ENCODE assay signal across 16 mouse cellular contexts in genomic region chr10:83356416-83356815, GRCm38 (mm10). TPM values are rescaled to one million over a fixed set of nuclear protein-coding genes. Genes with fewer than 3 reads are reported as not detected.
"Had no signal": no experiment of that assay in that cellular context is flagged by ENCODE, and none has a peak within 500 bp of the region (broad histone marks: within the 10 kb centered on the region; RNA-seq: fewer than 3 reads in every experiment).

No protein-coding gene starts in this region.

- DNase-seq: heart, postnatal 10 days; heart, postnatal 14 days; heart, postnatal 36 days; heart, postnatal 4 days; kidney, adult 11 months; kidney, adult 18-20 months; kidney, adult 2 months; kidney, adult 8-10 months; kidney, adult 9 months; kidney, postnatal 10 days; kidney, postnatal 14 days; kidney, postnatal 36 days; kidney, postnatal 4 days; layer of hippocampus, adult 9-11 months; layer of hippocampus, postnatal 36 days had no signal

RNA-seq across cellular contexts. Expression of gene Slc41a2, which starts 18.7 kb away (rescaled TPM):
- total RNA-seq: hematopoietic stem cell, adult 5-6 weeks had no signal
